Mouse (Mus musculus) layer of hippocampus, adult 18-20 months (tissue): ENCODE results near the gene Oas2. TPM values are rescaled to one million over a fixed set of nuclear protein-coding genes. Genes with fewer than 3 reads are reported as not detected.

Experiments used
- DNase-seq, 2 experiments: peaks; one replicate each; pipeline ENCODE4 v3.0.0; 2022; ENCODE audit warnings: low spot score in 2 of 2
- total RNA-seq, 2 experiments: library from RNA; stranded (reverse); gene quantifications; 2 replicates each; pipeline ENCODE4 v1.2.3; 2021

The Oas2 gene
- total RNA-seq, 2 experiments from 2014 or later = 0.30 TPM; not detected in 1

DNA sequence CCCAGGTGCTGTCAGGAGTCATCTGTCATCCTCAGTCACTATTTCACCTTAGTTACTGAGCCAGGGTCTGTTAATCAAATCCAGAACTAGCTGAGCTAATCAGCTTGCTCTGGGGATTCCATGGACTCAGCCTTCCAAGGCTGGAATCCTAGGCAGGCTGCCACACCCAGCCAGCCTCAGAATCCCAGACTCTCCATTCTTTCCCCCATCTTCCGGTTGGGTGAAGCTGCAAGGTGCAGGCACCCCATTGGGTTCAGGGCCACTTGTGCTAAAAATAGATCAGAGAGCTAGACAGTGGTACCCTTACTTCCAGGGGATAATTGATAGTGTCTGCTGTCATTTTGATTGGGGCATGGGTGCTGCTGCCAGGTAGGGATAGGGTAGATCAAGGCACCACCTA, 16.9 kb downstream of the Oas2 start:
- no peak for DNase-seq

DNA sequence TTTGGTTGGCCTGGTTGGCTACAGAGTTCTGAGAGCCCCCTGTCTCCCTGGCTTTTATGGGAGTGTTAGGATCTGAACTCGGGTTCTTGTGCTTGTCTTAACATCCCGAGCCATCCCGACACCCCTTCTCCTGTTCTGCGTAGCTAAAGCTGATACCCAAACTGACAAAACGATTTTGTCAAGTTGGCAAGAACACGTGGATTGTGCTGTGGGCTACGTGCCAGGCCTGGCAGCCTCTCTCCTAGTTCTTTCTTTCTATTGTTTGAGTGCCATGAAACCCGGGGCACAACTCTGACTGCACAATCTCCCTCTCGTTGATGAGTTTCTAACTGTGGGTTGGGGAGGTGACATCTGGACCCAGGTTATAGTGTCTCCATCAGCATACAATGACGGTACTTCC, 20.3 kb downstream of the Oas2 start:
- DNase-seq = peak; percentile 28 to 71

DNA sequence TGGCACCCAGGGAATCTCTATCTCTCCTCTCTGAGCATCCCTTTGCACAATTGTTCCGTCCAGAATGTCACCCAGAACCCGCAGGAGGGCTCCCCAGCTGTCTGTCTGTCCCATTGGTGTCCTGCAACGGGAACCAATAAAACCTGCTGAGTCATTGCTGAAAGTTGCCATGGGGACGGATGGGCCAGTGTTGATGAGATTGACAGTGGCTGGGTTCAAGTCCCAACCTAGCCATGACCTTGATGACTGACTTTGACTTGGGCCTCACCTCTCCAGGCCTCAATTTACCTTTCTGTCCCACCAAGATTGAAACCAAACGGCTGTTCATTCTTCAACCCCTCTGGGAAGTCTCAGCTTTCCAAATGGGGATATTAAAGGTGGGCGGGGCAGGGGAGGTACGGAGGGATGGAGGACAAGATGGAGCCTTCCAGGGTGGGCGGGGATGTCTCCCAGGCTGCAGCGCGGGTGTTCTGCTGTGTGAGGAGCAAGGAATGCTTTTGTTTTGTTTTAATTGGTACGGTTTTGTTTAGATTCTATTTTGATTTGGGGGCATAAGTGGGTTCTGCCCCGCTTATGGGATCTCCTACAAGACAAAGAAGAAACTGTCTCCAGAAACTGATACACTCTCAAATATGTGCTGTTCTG, 23.7 kb downstream of the Oas2 start:
- DNase-seq = no peak

DNA sequence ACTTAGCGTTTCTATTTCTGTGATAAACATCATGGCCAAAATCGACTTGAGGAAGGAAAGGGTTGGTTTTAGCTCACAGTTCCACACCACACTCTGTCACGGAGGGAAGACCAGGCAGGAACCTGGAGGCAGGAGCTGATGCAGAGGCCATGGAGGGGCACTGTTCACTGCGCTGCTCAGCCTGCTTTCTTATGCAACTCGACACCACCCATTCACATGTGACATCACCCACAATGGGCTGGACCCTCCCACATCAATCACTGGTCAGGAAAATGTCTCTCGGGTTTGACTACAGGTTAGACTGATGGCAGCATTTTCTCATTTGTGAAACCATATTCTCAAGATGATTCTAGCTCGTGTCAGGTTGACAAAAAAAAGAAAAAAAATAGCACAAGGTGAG, 28.6 kb downstream of the Oas2 start:
- DNase-seq = no peak

DNA sequence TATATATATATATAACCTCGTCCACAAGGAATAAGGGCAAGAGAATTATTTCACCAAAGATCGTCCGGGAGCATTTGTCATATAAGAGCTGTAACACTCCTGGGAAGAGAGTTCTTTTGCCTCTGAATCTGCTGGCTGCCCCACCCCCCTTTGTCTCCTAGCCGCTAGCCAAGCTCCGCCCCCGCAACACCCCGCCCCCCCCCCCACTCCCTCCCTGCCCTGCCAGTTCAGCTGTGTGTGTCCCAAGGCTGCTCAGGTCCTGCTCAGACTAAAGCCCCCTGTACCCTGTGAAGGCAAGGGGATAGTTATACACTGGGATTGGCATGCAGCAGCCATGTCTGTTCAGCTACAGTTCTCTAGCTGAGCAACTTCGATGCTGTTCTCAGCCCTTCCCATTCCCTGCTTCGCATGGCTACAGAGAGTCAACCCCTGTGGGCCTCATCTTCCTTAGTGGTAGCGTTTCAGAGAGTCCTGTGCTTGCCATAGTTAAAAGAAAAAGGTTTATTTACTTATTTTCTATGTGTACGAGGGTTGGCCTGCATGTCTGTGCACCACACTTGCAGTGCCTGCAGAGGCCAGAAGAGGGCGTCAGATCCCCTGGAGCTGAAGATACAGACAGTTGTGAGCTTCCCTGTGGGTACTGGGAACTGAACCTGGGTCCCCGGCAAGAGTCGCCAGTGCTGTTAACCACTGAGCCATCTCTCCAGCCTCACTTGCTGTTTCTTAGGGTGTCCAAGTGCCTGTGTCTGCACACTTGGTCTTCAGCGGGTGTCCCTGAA, 30.9 kb downstream of the Oas2 start:
- no peak for DNase-seq

DNA sequence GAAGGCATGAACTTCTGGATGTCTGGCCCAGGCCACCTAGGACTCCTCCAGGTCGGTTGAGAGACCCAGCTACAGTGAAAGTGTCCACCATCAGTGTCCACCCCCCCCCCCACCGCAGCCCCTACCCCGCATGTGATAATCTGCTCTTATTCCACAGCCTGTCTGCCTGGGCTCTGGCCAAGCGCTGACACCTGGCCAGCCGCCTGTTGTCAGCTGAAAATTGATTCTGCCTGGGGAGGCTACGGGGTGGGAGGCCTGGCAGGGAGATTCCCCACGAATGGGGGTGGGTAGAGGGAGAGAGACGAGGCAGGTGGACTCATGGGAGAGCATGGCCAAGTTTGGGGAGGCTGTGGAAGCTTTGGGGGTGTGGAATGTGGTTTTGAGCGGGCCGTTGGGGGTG, 32.5 kb downstream of the Oas2 start:
- DNase-seq = no peak

DNA sequence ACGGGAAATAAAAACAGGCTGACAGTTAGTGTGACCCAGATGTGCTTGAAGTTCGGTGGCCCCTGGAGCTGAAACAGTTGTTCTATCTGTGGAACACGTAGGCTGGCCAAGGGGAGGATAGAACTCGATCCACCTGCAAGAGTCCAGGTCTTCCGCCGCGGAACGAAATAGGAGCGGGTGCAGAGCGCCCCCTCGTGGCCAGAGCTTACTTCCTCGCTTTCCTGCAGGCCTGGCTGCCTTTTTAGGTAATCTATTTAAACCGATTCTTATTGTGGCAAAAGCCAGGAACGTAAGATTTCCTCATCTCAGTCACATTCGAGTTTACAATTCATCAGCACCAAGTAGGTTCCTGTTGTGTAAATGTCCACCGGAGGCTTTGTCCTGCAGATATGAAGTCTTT, 35.3 kb downstream of the Oas2 start:
- peak; percentile 77 to 88 for DNase-seq

DNA sequence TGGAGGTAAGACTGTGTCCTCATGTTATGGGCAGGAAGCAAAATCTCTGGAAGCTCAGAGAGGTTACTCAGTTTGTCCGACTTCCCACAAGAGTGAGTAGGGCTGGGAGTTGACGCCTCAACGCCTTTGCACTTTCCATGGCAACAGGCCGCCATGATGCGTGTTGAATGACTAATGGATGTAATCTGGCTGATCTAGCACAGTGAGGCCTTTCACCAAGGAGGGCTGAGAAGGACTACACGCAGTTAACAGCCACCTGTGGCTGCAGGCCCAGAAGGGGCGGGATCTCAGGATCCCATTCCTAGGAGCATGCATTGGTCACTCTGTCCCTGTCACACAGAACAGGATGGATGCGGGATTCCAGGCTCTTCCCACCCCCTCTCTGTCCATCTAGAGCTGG, 36.9 kb downstream of the Oas2 start:
- peak in 1 of 2 experiments; percentile 50 for DNase-seq

DNA sequence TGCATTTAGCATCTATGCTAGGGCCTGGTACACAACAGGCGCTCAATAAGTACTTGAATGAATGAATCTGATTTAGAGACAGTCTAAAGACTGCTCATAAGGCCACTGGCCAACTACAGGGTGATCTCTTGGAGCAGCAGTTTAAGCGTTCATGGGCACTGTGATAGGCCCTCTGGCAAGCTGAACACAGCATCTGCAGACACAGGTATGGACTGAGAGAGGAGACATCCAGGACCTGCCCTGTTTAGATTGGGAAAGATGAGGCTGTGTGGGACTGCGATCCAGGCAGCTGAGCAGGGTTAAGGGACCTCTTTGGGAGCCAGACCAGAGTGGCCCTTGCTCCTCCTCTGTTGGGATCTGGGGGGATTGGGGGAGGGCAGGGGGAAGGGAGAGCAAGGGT, 37.8 kb downstream of the Oas2 start, which contains the start of gene Dtx1:
Gene Dtx1, minus strand, starts transcription at position 101 of the 400 bp plus-strand sequence.
- DNase-seq = no peak

DNA sequence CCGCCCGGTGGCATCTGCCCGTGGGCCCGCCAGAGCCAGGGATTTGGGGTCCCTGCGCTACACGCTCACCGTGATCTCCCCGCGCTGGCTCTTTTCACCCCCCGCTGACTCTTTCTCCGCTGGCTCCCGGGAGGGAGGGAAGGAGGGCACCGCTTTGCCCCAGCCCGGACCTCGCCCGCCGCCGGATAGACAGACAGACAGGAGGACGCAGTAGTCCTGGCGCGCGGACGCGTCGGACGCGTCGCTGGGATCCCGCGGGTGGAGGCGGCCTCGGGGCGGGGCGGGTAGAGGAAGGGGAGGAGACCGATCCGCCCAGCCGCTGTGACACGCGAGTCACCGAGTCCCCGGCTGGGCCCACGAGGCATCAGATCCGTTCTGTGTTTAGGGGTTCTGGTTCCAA, 38.2 kb downstream of the Oas2 start:
- DNase-seq = peak; percentile 85

DNA sequence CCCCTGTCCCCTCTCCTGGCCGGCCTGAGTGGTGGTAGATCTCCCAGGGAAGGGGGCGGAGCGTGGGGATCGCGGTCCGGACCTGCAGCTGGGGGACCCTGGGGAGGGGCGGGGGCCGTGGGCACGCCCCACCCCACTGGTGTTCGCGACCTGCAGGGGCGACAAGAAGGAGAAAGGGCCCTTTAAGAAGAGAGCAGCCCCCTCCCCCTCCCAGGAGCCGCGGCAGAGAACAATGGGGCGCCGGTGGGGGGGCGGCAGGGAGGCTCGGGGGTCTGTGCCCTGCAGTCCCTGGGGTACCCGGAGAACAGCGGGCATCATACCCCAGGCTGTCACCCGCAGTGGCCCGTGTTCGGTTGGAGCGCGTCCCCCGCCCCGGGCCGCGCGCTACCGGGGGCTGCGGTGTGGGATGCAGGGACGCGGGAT, 38.8 kb downstream of the Oas2 start:
- peak in 1 of 2 experiments; percentile 40 for DNase-seq

DNA sequence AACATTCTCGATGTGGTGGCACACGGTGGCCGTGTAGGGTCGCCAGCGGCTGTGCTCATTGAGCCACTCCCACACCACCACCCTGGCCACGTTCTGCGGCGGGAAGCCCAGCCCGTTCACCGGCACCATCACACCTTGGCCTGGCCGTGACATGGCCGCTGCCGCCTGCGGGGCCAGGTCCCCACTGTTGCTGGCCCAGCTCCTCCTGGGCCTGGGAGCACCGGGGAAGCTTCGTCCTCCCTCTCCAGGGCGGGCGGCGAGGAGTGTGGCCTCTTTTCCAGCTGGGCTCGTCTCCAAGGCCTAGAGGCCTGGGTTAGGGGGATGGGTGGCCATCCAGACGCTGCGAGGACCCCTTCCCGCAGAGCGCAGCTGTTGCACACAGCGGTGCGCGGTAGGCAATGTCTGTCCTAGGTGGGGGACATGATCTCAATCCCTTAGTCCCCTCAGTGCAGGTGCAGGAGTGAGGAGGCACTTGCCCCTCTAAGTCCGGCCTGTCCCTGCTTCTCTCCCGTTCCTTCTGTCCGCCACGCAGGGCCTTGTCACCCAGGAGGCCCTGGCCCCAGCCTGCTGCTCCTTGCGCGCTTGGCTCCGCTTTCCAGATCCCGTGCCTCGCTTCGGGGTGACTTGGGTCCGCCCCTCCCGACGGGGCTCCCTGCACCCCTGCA, 39.4 kb downstream of the Oas2 start:
- DNase-seq = peak; percentile 42

DNA sequence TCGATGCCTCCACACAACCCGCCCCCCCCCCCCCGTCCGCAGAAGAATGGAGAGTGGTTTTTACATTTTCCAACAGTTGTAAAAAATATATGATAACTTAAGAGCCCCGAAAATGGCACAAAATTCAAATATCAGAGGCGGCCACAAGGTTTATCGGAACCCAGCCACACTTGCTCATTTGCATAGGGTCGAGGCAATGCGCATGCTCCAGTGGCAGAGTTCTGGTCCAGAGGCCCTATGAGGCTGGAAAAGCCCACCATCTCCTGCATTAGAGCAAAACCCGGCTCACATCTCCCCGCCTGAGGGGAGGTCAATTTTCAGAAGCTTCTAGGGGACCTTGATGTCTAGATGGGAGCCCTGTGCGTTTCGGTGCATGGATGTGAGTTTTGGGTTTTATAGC, 42.7 kb downstream of the Oas2 start:
- no peak for DNase-seq

DNA sequence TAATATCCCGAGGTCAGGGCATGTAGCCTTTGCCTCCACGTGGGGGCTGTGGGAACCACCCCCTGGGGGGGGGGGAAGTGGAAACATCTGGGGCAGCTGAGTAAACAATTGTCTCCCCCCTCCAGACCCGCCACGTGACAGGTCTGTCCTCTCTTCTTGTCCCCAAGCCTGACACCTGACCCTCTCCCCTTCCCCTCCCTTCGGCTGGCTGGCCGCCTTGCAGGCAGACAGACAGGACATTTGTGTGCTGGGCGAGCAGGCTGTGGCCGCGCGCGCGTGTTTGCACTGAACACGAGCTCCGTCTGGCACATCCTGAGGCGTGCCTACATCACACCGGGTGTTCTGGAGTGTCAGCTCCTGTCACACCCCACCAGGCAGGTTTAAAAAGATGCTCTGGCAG, 43.1 kb downstream of the Oas2 start:
- DNase-seq = no peak

DNA sequence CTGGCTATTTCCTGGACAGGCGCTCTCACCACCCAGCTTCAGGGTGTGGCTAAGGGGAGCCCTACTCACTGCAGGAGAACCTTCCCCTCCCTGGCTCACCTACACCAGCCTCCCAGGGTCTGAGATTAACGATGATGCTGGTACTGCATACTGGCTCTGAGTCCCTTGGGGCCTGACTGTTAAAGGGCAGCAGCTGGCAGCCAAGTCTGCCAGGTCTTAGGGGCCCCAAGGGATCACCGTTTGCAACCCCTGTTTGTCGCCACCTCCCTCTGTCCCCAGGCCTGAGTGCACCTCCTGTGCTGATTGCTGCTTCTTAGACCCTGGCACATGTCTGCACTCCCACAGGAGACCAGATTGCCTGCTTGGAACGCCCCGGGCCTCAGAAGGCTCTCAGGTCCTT, 45.2 kb downstream of the Oas2 start:
- DNase-seq = no peak

DNA sequence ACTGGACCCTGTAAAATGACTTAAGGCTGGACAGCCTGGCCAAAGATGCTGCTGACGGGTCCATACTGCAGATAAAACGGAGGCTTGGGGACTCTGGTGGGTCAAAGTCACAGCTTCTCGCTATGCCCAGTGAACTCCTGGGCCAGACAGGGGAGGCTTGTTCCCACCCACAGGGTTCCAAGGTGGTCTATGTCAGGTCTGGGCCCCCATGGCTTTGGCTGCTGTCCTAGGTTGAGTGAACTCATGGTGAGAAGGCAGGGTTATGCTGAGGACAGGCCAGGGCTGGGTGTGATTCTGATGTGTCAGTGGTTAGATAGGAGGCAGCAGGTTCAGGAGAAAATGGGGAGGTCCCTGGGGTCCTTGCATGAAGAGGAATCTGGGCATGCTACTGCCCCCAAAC, 46.0 kb downstream of the Oas2 start:
- DNase-seq = no peak

DNA sequence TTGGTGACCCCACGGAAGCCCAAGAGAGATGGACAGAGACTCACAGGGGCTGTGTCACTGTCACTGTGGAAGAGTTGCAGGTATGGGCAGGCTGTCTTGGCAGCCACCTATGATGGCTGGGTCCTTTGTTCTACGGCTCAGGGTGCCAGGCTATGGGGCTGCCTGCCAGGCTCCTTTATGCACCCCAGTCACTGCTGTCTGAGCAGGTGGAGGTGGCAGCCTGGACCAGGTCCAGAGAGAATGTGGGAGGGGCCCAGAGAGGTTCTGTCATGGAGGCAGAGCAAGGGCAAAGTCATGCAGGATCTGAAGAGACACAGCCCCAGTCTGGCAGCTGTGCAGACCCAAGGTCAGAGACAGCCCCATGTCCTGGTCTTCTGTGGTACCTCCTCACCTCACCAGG, 46.7 kb downstream of the Oas2 start:
- DNase-seq = no peak

DNA sequence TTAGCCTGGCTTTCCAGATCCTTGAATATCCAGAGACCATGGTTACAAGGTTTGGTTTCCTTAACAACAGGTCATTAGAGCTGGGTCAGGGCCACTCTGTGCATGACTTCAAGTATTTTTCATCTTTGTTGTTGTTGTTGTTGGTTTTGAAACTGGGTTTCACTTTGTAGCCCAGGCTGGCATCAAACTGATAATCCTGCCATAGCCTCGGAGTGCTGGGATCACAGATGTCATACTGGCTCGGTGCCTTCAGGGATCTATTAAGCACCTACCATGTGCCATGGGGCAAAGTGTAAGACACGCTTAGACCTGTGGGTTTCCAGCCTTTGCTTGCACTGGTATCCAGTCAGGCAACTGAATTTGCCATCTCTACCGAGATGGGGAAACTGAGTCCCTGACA, 47.2 kb downstream of the Oas2 start:
- no peak for DNase-seq

DNA sequence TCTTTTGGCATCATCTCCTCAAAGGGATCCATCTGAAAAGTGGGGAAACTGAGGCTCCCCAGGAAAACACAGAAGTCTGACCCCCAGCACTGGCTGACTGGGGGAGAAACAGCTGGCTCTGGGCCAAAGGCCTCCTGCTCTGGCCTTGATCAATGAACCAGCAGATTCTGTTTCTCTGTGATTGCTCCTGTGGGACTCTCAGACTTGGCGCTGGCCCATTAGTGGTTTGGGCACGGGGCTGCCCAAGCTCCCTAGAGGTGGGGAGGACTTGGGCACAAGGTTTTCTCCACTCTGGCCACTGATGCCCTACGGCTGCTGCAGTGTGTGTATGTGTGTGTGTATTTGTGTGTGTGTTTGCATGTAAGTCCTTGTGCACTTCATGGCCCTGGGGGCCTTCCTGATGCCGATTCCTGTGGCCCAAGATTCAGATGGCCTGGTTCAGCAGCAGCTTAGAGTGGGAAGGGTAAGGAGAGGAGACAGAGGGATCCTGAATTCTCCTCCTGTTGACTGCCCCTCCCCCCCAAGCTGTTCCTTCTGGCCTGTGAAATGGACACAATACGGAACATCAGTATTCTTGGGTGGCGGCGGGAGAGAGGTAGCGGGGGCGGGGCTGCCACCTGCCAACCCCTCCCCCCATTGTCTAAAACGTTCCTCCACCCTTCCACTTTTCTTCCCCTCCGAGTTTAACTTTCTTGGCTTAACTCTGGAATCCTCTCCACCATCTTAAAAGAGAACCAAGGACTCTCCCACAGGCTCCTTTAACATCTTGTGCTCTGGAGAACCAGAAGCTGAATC, 48.5 kb downstream of the Oas2 start:
- no peak for DNase-seq

DNA sequence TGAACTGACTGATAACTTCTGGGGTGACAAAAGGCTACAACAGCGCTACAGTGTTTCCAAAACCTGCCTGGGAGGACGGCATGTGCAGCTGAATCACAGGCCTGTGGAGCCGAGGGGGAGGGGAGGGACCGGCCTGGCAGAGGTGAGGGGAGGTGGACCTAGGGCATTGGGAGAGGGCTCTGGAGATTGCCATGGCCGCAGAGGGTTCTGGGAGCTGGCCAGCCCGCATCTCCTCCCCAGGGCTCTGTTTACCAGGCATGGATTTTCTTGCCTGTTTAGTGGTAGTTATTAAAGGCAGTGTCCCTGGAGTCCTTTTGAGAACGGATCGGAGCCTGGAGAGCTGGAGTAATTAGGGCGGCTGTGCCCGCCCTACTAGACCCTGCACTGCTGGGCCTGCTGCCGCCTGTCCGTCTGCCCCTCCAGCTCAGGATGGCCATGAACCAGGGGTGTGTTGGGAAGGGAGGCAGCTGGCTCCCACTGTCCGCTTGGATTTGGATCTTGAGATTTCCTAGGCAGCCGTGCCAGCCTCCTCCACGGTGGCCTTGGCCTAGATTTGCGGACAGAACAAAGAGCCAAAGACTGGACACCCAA, 50.8 kb downstream of the Oas2 start:
- DNase-seq = peak in 1 of 2 experiments; percentile 44

DNA sequence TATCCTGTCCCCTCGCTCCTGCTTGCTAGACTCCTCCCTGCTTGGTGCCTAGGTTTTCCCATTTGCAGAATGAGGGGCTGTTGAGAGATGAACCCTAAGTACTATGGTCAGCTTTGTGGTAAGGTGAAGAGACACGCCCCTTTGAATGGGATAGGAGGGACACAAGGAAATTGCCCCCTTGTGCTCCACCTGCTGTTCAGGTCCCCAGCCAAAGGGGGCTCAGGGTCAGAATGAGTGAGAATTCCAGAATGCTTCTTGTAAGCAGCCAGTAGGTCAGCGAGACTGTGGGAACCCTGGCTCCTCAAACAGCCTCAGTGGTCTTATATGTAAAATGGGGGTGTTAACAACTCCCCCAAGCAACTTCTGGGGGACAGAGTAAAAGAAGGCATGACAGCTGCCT, 51.5 kb downstream of the Oas2 start:
- no peak for DNase-seq
